Mouse (Mus musculus) myocyte (in vitro differentiated cells): ENCODE data around the gene Gm11168.
"Not testable (repeated sequence)": the region's sequence is repeated elsewhere in the genome, so short reads cannot be mapped to it uniquely, and the experiment has no call there.

Source experiments
- E2F4 ChIP-seq: IDR thresholded peaks from one replicate; pipeline ENCODE4 v1.6.1; 2011; ENCODE audit warnings: mild to moderate bottlenecking, control low read depth, moderate library complexity; ENCODE audit not compliant: insufficient read depth
- MAX ChIP-seq: IDR thresholded peaks from one replicate; pipeline ENCODE4 v1.6.1; 2011; ENCODE audit warnings: low read depth, mild to moderate bottlenecking, control low read depth
- POLR2A ChIP-seq: IDR thresholded peaks from one replicate; pipeline ENCODE4 v1.6.1; 2011; ENCODE audit warnings: low read depth, mild to moderate bottlenecking, control low read depth, moderate library complexity; ENCODE audit not compliant: insufficient read length
- TCF12 ChIP-seq: IDR thresholded peaks from one replicate; pipeline ENCODE4 v1.6.1; 2011; ENCODE audit warnings: mild to moderate bottlenecking, control low read depth; ENCODE audit not compliant: poor library complexity, insufficient read depth, severe bottlenecking
- USF1 ChIP-seq: IDR thresholded peaks from one replicate; pipeline ENCODE4 v1.6.1; 2011; ENCODE audit warnings: low read depth, mild to moderate bottlenecking, control low read depth, moderate library complexity

DNA sequence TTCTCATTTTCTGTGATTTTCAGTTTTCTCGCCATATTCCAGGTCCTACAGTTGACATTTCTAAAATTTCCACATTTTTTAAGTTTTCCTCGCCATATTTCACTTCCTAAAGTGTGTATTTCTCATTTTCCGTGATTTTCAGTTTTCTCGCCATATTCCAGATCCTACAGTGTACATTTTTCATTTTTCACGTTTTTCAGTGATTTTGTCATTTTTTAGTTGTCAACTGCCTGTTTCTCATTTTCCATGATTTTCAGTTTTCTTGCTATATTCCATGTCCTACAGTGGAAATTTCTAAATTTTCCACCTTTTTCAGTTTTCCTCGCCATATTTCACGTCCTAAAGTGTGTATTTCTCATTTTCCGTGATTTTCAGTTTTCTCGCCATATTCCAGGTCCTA, 4.1 kb downstream of the Gm11168 start:
- TF ChIP-seq MAX, POLR2A, TCF12, USF1, E2F4: not testable (repeated sequence)
